Mouse (Mus musculus): ENCODE measurements around the gene Gm30083. TPM values are rescaled to one million over a fixed set of nuclear protein-coding genes. Genes with fewer than 3 reads are reported as not detected.

Gm30083 gene
- polyA plus RNA-seq (2014; fragmentation: Illumina TruSeq; extraction: RNeasy Lipid Tissue Mini Kit (QIAGEN cat#74804); ENCODE audit: low read depth, low replicate concordance), result 37.4 TPM

GRCm38 (mm10) chr14:34015063-34015462, at the start of gene Gm30083:
Gm30083 (minus strand) TSS chr14:34015182.

GRCm38 (mm10) chr14:34052516-34052915, 37.5 kb upstream of the Gm30083 start, which contains the start of gene Antxrl:
Antxrl (plus strand) TSS chr14:34052707.

GRCm38 (mm10) chr14:34016381-34016780, 1.4 kb upstream of the Gm30083 start, which contains the start of gene Gm5460:
Gm5460 (plus strand) TSS chr14:34016758.

GRCm38 (mm10) chr14:33978604-33979059, 36.4 kb downstream of the Gm30083 start, which contains the start of gene Zfp488:
Zfp488 (minus strand) TSS chr14:33978764.

GRCm38 (mm10) chr14:33953761-33954160, 61.2 kb downstream of the Gm30083 start, which contains the start of gene Rbp3:
Rbp3 (plus strand) TSS chr14:33954003.

GRCm38 (mm10) chr14:33940739-33941138, 74.2 kb downstream of the Gm30083 start, which contains the start of gene Gdf2:
Gdf2 (plus strand) TSS chr14:33941039.

Other genes starting within 250 kb of the Gm30083 start
- gene Gdf10, start 91.6 kb downstream of the Gm30083 start, polyA plus RNA-seq (2014; fragmentation: Illumina TruSeq; extraction: RNeasy Lipid Tissue Mini Kit (QIAGEN cat#74804); ENCODE audit: low read depth, low replicate concordance), result 0.18 TPM
- gene Gdf2, start 74.1 kb downstream of the Gm30083 start, polyA plus RNA-seq (2014; fragmentation: Illumina TruSeq; extraction: RNeasy Lipid Tissue Mini Kit (QIAGEN cat#74804); ENCODE audit: low read depth, low replicate concordance), result not detected
- gene Rbp3, start 61.2 kb downstream of the Gm30083 start, polyA plus RNA-seq (2014; fragmentation: Illumina TruSeq; extraction: RNeasy Lipid Tissue Mini Kit (QIAGEN cat#74804); ENCODE audit: low read depth, low replicate concordance), result not detected
- gene Zfp488, start 36.4 kb downstream of the Gm30083 start, polyA plus RNA-seq (2014; fragmentation: Illumina TruSeq; extraction: RNeasy Lipid Tissue Mini Kit (QIAGEN cat#74804); ENCODE audit: low read depth, low replicate concordance), result 0.24 TPM
- 34.0 TPM for gene Gm5460, start 1.6 kb upstream of the Gm30083 start, polyA plus RNA-seq (2014; fragmentation: Illumina TruSeq; extraction: RNeasy Lipid Tissue Mini Kit (QIAGEN cat#74804); ENCODE audit: low read depth, low replicate concordance)
- 118 TPM for gene Antxrl, start 37.5 kb upstream of the Gm30083 start, polyA plus RNA-seq (2014; fragmentation: Illumina TruSeq; extraction: RNeasy Lipid Tissue Mini Kit (QIAGEN cat#74804); ENCODE audit: low read depth, low replicate concordance)
- gene Anxa8, start 70.8 kb upstream of the Gm30083 start, polyA plus RNA-seq (2014; fragmentation: Illumina TruSeq; extraction: RNeasy Lipid Tissue Mini Kit (QIAGEN cat#74804); ENCODE audit: low read depth, low replicate concordance), result 0.14 TPM
- gene A630023A22Rik, start 87.6 kb upstream of the Gm30083 start, polyA plus RNA-seq (2014; fragmentation: Illumina TruSeq; extraction: RNeasy Lipid Tissue Mini Kit (QIAGEN cat#74804); ENCODE audit: low read depth, low replicate concordance), result 4.1 TPM
- gene Npy4r, start 137.3 kb upstream of the Gm30083 start, polyA plus RNA-seq (2014; fragmentation: Illumina TruSeq; extraction: RNeasy Lipid Tissue Mini Kit (QIAGEN cat#74804); ENCODE audit: low read depth, low replicate concordance), result 0.06 TPM
- 0.06 TPM for gene Gprin2, start 186.5 kb upstream of the Gm30083 start, polyA plus RNA-seq (2014; fragmentation: Illumina TruSeq; extraction: RNeasy Lipid Tissue Mini Kit (QIAGEN cat#74804); ENCODE audit: low read depth, low replicate concordance)
- 0.24 TPM for gene Syt15, start 204.4 kb upstream of the Gm30083 start, polyA plus RNA-seq (2014; fragmentation: Illumina TruSeq; extraction: RNeasy Lipid Tissue Mini Kit (QIAGEN cat#74804); ENCODE audit: low read depth, low replicate concordance)

Measured in testis, adult 10 weeks (tissue).